Mouse (Mus musculus) lung, postnatal 0 days (tissue): ENCODE data around the gene Abr. TPM values are rescaled to one million over a fixed set of nuclear protein-coding genes. Genes with fewer than 3 reads are reported as not detected.

ENCODE experiments used
- ATAC-seq: fragments of 200-750 bp; cut with Nextera tagmentation; 2 replicates; pipeline ENCODE4 v1.8.0; 2017; ENCODE audit warnings: moderate library complexity
- DNase-seq: peaks from one replicate; pipeline ENCODE4 v3.0.0-alpha.2; 2016; ENCODE audit warnings: low spot score
- H3K27ac ChIP-seq: fragments of 300-500 bp; sonication (generic); 2 replicates; pipeline ENCODE4 v1.5.1; 2014; ENCODE audit warnings: antibody characterized with exemption, mild to moderate bottlenecking, low read length, mixed read lengths
- H3K27me3 ChIP-seq: fragments of 300-500 bp; sonication (generic); replicated peaks from 2 replicates; pipeline ENCODE4 v1.6.1; 2014; ENCODE audit warnings: low read length, mixed read lengths; ENCODE audit not compliant: insufficient read depth
- H3K36me3 ChIP-seq: fragments of 300-500 bp; sonication (generic); 2 replicates; pipeline ENCODE4 v1.6.1; 2014; ENCODE audit warnings: low read length, mixed read lengths; ENCODE audit not compliant: insufficient read depth
- H3K4me1 ChIP-seq: fragments of 300-500 bp; sonication (generic); 2 replicates; pipeline ENCODE4 v1.6.1; 2014; ENCODE audit warnings: antibody characterized with exemption, low read depth, low read length, mixed read lengths; ENCODE audit not compliant: insufficient read depth
- H3K4me2 ChIP-seq: fragments of 300-500 bp; sonication (generic); replicated peaks from 2 replicates; pipeline ENCODE4 v1.6.1; 2014; ENCODE audit warnings: low read depth, mild to moderate bottlenecking, low read length, moderate library complexity, mixed read lengths
- H3K4me3 ChIP-seq: fragments of 300-500 bp; sonication (generic); 2 replicates; pipeline ENCODE4 v1.5.1; 2014; ENCODE audit warnings: low read depth, low read length
- H3K9ac ChIP-seq: fragments of 300-500 bp; sonication (generic); replicated peaks from 2 replicates; pipeline ENCODE4 v1.6.1; 2014; ENCODE audit warnings: low read depth, mild to moderate bottlenecking
- H3K9me3 ChIP-seq: fragments of 300-500 bp; sonication (generic); 2 replicates; pipeline ENCODE4 v1.6.1; 2016; ENCODE audit warnings: low read length, mixed read lengths
- CTCF ChIP-seq: IDR thresholded peaks from 2 replicates; pipeline ENCODE4 v1.5.1; 2016; ENCODE audit warnings: antibody characterized with exemption, mild to moderate bottlenecking
- EP300 ChIP-seq: IDR thresholded peaks from 2 replicates; pipeline ENCODE4 v1.6.1; 2016; ENCODE audit warnings: antibody characterized with exemption, mild to moderate bottlenecking, control low read depth
- WGBS: fragments of 180-500 bp; shearing (Covaris S2); extraction: QIAGEN DNeasy Blood & Tissue Kit; methylation state at CpG from one replicate; pipeline ENCODE4 v1.1.7; 2014; 5-methylcytosine and 5-hydroxymethylcytosine counted together
- polyA plus RNA-seq: library from polyadenylated mRNA; unstranded; fragments of >200 nt; fragmentation: Nextera tagmentation; extraction: Ambion mirVana; gene quantifications from 2 replicates; pipeline ENCODE4 v1.2.1, GENCODE M21; 2015

The Abr gene
- polyA plus RNA-seq, 1 experiment from 2014 or later, result 17.2 TPM

- Histone ChIP-seq H3K9ac (no peak overlapping the region), H3K4me1 (peaks cover 7% of the 10 kb centered on the region), H3K27ac (0 out of 2 replicates have a peak overlapping the region, but pooled peaks have one; percentile 60), H3K36me3 (peaks cover 4% of the 10 kb centered on the region; the same call in 1 of the 2 replicates), H3K4me3 (no peak overlapping the region), H3K9me3 (no peaks in the 10 kb centered on the region), H3K27me3 (no peaks in the 10 kb centered on the region), H3K4me2 (no peak overlapping the region)
- TF ChIP-seq EP300, result no peak
- TF ChIP-seq CTCF, result no peak
- 48% methylated on average over 2 of the region's 2 CpGs for WGBS
- DNase-seq, result no peak
- ATAC-seq, result no peak
These were observed 138.1 kb downstream of the Abr start for GRCm38 (mm10) chr11:76484033-76484432.

GRCm38 (mm10) chr11:76483171-76483727, 138.9 kb downstream of the Abr start:
- Histone ChIP-seq H3K9ac (no peak overlapping the region), H3K9me3 (no peaks in the 10 kb centered on the region), H3K4me2 (no peak overlapping the region), H3K27ac (peak overlapping the region; percentile 60), H3K27me3 (no peaks in the 10 kb centered on the region), H3K4me1 (peaks cover 7% of the 10 kb centered on the region), H3K4me3 (no peak overlapping the region), H3K36me3 (peaks cover 12% of the 10 kb centered on the region)
- TF ChIP-seq CTCF, result no peak
- no peak for TF ChIP-seq EP300
- WGBS, result 18% methylated on average over 4 of the region's 4 CpGs
- ATAC-seq, result peak; percentile 51
- DNase-seq, result peak; percentile 54

GRCm38 (mm10) chr11:76482697-76483096, 139.4 kb downstream of the Abr start:
- ATAC-seq, result peak; percentile 40
- WGBS, result 40% methylated on average over 5 of the region's 5 CpGs
- no peak overlapping the region for H3K4me2 ChIP-seq

GRCm38 (mm10) chr11:76482183-76482582, 139.9 kb downstream of the Abr start:
- TF ChIP-seq EP300 (no peak), CTCF (no peak)
- 49% methylated on average over 5 of the region's 5 CpGs for WGBS
- DNase-seq, result peak; percentile 22

More at GRCm38 (mm10) chr11:76482697-76483096, 139.4 kb downstream of the Abr start:
- TF ChIP-seq EP300 (no peak), CTCF (no peak)
- Histone ChIP-seq H3K4me1 (peaks cover 5% of the 10 kb centered on the region; the same call in 1 of the 2 replicates), H3K36me3 (peaks cover 13% of the 10 kb centered on the region), H3K27me3 (no peaks in the 10 kb centered on the region), H3K4me3 (no peak overlapping the region), H3K9me3 (no peaks in the 10 kb centered on the region), H3K9ac (no peak overlapping the region), H3K27ac (peak overlapping the region; percentile 60)
- peak; percentile 17 for DNase-seq

GRCm38 (mm10) chr11:76479729-76480128, 142.4 kb downstream of the Abr start:
- no peak overlapping the region for H3K4me2 ChIP-seq
- H3K4me1 ChIP-seq, result peaks cover 5% of the 10 kb centered on the region; the same call in 1 of the 2 replicates
- WGBS, result 87% methylated on average over 4 of the region's 4 CpGs
- H3K27ac ChIP-seq, result no peak overlapping the region
- H3K9me3 ChIP-seq, result no peaks in the 10 kb centered on the region
- no peak for ATAC-seq
- H3K9ac ChIP-seq, result no peak overlapping the region
- H3K4me3 ChIP-seq, result no peak overlapping the region
- peak; percentile 43 for DNase-seq
- no peak for TF ChIP-seq EP300
- no peak for TF ChIP-seq CTCF
- no peaks in the 10 kb centered on the region for H3K27me3 ChIP-seq
- H3K36me3 ChIP-seq, result peaks cover 17% of the 10 kb centered on the region

More at GRCm38 (mm10) chr11:76482183-76482582, 139.9 kb downstream of the Abr start:
- no peak overlapping the region for H3K4me3 ChIP-seq
- H3K9me3 ChIP-seq, result no peaks in the 10 kb centered on the region
- no peak for ATAC-seq
- no peak overlapping the region for H3K4me2 ChIP-seq
- peaks cover 5% of the 10 kb centered on the region; the same call in 1 of the 2 replicates for H3K4me1 ChIP-seq
- peaks cover 13% of the 10 kb centered on the region for H3K36me3 ChIP-seq
- H3K27ac ChIP-seq, result 0 out of 2 replicates have a peak overlapping the region, but pooled peaks have one; percentile 60
- H3K9ac ChIP-seq, result no peak overlapping the region
- H3K27me3 ChIP-seq, result no peaks in the 10 kb centered on the region

- ATAC-seq (no peak), DNase-seq (no peak)
- Histone ChIP-seq H3K36me3 (peaks cover 17% of the 10 kb centered on the region), H3K4me2 (no peak overlapping the region), H3K4me3 (no peak overlapping the region), H3K4me1 (peaks cover 5% of the 10 kb centered on the region; the same call in 1 of the 2 replicates), H3K27me3 (no peaks in the 10 kb centered on the region), H3K9me3 (no peaks in the 10 kb centered on the region), H3K9ac (no peak overlapping the region), H3K27ac (no peak overlapping the region)
- 86% methylated on average over 13 of the region's 13 CpGs for whole genome bisulfite sequencing
- no peak for TF ChIP-seq CTCF
- TF ChIP-seq EP300, result no peak
These were observed 143.1 kb downstream of the Abr start for GRCm38 (mm10) chr11:76478676-76479655.
